Mouse (Mus musculus) small intestine, adult 2 months (tissue): ENCODE data around the gene Hadh.

Experiments
- CTCF ChIP-seq: fragments of 200-500 bp; IDR thresholded peaks from 2 replicates; pipeline ENCODE4 v1.5.1; 2012; ENCODE audit warnings: low read depth, mild to moderate bottlenecking, control low read depth, inconsistent platforms, low read length, moderate library complexity, mixed read lengths; ENCODE audit not compliant: insufficient replicate concordance, insufficient read length; ENCODE audit errors: extremely low read depth
- POLR2A ChIP-seq: fragments of 200-500 bp; IDR thresholded peaks from 2 replicates; pipeline ENCODE4 v1.6.1; 2012; ENCODE audit warnings: low read depth, mild to moderate bottlenecking, control low read depth, inconsistent platforms, low read length, moderate library complexity

- TF ChIP-seq CTCF (no peak), POLR2A (no peak)
Measured at GRCm38 (mm10) chr3:131263766-131264486, 8.0 kb downstream of the Hadh start.
